8 mouse cellular contexts compared by ENCODE assay signal in the genomic region with DNA sequence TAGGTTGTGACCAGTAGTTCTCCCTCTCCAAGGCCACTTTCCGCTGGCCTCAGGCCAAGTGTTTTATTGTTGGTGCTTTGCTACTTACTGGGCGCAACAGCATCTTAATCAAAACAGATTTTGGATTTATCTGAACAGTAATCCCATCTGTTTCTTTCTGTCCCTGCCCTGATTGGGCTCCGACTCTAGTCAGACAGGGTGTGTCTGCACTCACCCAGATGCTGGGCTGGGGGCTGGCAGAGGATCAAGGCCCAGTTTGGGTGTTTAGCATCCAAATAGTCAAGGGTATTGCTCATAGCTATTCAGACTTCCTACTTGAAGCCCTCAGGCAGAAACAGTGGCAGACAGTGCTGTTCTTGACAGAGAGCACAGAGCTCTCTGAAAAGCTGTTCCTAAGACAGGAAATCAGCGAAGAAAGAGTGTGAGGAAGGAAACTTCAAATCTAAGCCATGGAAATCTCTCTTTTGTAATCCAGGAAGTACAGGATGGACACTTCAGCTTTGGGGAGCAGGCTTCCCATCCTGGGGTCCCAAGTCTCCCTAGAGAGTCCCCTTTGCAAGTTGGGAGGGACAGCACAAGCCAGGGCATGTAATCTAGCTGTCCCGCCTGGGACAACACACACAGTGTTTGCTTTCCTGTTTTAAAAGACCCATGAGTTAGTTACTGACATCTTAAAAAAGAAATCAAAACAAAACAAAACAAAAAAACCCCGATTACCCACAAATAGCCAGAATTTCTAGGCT. TPM values are rescaled to one million over a fixed set of nuclear protein-coding genes. Genes with fewer than 3 reads are reported as not detected.
DNase-seq lines count a peak whose midpoint lies in the region; ATAC-seq and TF ChIP-seq lines count a peak whose summit lies in the region.

No protein-coding gene starts in this region.

- DNase-seq in intestine, embryonic 14.5 days (ENCODE audit: low spot score): no peak
- DNase-seq in adrenal gland, adult 2 months: peak; percentile 88
- peak; percentile 62 to 74 for DNase-seq in gastrocnemius, postnatal 36 days
- DNase-seq in lung, adult 18-20 months: peak; percentile 50 to 64
- DNase-seq in urinary bladder, postnatal 36 days (ENCODE audit: low spot score in 2 of 2): peak; percentile 54 to 73
- DNase-seq in embryo, embryonic 11 days: no peak
- DNase-seq in frontal cortex, adult 2 months (ENCODE audit: extremely low spot score in 1 of 2, low spot score in 1 of 2): no peak

- H3K9me3 ChIP-seq in intestine, embryonic 14.5 days (ENCODE audit: control insufficient read depth, low read length): no peaks in the 10 kb centered on the region
- no peaks in the 10 kb centered on the region for H3K9me3 ChIP-seq in intestine, postnatal 0 days (ENCODE audit: control insufficient read depth)

- no peak for TF ChIP-seq CTCF in intestine, postnatal 0 days (IDR thresholded peaks at IDR 0.05; ENCODE audit: low read depth)

- intact Hi-C loops in gastrocnemius, postnatal 36 days (cut with DNase I): no loop called here

- 60% methylated on average over 6 of the region's 6 CpGs for WGBS in intestine, embryonic 14.5 days
- WGBS in intestine, postnatal 0 days: 59% methylated on average over 6 of the region's 6 CpGs

- H3K27me3 ChIP-seq in intestine, embryonic 14.5 days (replicated peaks; ENCODE audit: control insufficient read depth, insufficient read depth, low read length): no peaks in the 10 kb centered on the region
- H3K27me3 ChIP-seq in intestine, postnatal 0 days (replicated peaks; ENCODE audit: control insufficient read depth, insufficient read depth, low read length): no peaks in the 10 kb centered on the region

- no peak overlapping the region for H3K4me2 ChIP-seq in intestine, embryonic 14.5 days (ENCODE audit: low read length)
- no peak overlapping the region for H3K4me2 ChIP-seq in intestine, postnatal 0 days (replicated peaks; ENCODE audit: low read depth)

- H3K4me3 ChIP-seq in intestine, embryonic 14.5 days (ENCODE audit: low read depth, low read length): no peak overlapping the region
- H3K4me3 ChIP-seq in intestine, postnatal 0 days (ENCODE audit: low read depth, low read length): no peak overlapping the region

- ATAC-seq in intestine, embryonic 14.5 days (replicated peaks; ENCODE audit: low FRiP score, low TSS enrichment, low read depth): no peak
- ATAC-seq in intestine, postnatal 0 days: no peak

- H3K27ac ChIP-seq in intestine, embryonic 14.5 days (ENCODE audit: low read depth): peak overlapping the region; percentile 40
- H3K27ac ChIP-seq in intestine, postnatal 0 days (ENCODE audit: low read depth, low read length): no peak overlapping the region

- H3K9ac ChIP-seq in intestine, embryonic 14.5 days (ENCODE audit: low read length): no peak overlapping the region
- no peak overlapping the region for H3K9ac ChIP-seq in intestine, postnatal 0 days (ENCODE audit: low read depth, low read length)

- H3K36me3 ChIP-seq in intestine, embryonic 14.5 days (ENCODE audit: control insufficient read depth, insufficient read depth, low read length): 0 out of 2 replicates have a peak, but pooled peaks cover 7% of the 10 kb centered on the region
- H3K36me3 ChIP-seq in intestine, postnatal 0 days (ENCODE audit: control insufficient read depth, insufficient read depth): 0 out of 2 replicates have a peak, but pooled peaks cover 8% of the 10 kb centered on the region

- peaks cover 36% of the 10 kb centered on the region for H3K4me1 ChIP-seq in intestine, embryonic 14.5 days (replicated peaks; ENCODE audit: control insufficient read depth, insufficient read depth, low read length)
- peaks cover 4% of the 10 kb centered on the region; the same call in 1 of the 2 replicates for H3K4me1 ChIP-seq in intestine, postnatal 0 days (replicated peaks; ENCODE audit: control insufficient read depth, insufficient read depth, low read length)

RNA-seq across cellular contexts. Expression of a gene that starts 48.7 kb away (rescaled TPM):
- polyA plus RNA-seq in intestine, embryonic 14.5 days (2014; fragmentation: Nextera tagmentation; extraction: Ambion mirVana): 23.7 and 41.4 TPM in 2 replicates
- polyA plus RNA-seq in intestine, postnatal 0 days (2015; fragmentation: Nextera tagmentation; extraction: Ambion mirVana): 23.5 and 23.6 TPM in 2 replicates
- total RNA-seq in adrenal gland, adult 2 months (2021): 100 to 1,000 TPM; 187 to 222 TPM
- 214 and 223 TPM in 2 replicates for polyA plus RNA-seq in adrenal gland, adult 2 months (2012; rRNA removed)
- 10 to 100 TPM; 47.5 to 51.9 TPM for total RNA-seq in gastrocnemius, postnatal 36 days (2021)
- polyA plus RNA-seq in frontal cortex, adult 2 months (2012; rRNA removed): 36.6 and 42.4 TPM in 2 replicates

Comparison
In these comparisons a context has a peak if more than half of its experiments do, and no peak if none do; other contexts are left out.
1. DNase-seq: peak in adrenal gland, adult 2 months (single experiment), gastrocnemius, postnatal 36 days (2 of 2), lung, adult 18-20 months (2 of 2) and urinary bladder, postnatal 36 days (2 of 2); none in intestine, embryonic 14.5 days (single experiment), embryo, embryonic 11 days (single experiment) and frontal cortex, adult 2 months (0 of 2).